Mouse (Mus musculus): ENCODE data around the gene Clrn3. TPM values are rescaled to one million over a fixed set of nuclear protein-coding genes. Genes with fewer than 3 reads are reported as not detected.

The Clrn3 gene
- not detected for polyA plus RNA-seq (2017; shearing (Covaris generic))

GRCm38 (mm10) chr7:135528515-135528914, at the start of gene Clrn3:
Gene Clrn3 (minus strand): TSS chr7:135528654.

GRCm38 (mm10) chr7:135537341-135537901, 9.0 kb upstream of the Clrn3 start, which contains the start of gene Ptpre:
Gene Ptpre (plus strand): TSS chr7:135537481.

Other genes with a start within 250 kb of the Clrn3 start
- gene Foxi2, start 118.3 kb downstream of the Clrn3 start, polyA plus RNA-seq (2017; shearing (Covaris generic)), result not detected
- gene Ptpre, start 8.8 kb upstream of the Clrn3 start, polyA plus RNA-seq (2017; shearing (Covaris generic)), result 32.7 TPM
- 1.0 TPM for gene Mki67, start 187.7 kb upstream of the Clrn3 start, polyA plus RNA-seq (2017; shearing (Covaris generic))